Mouse (Mus musculus): Measurements from ENCODE around the gene Lrch1. TPM values are rescaled to one million over a fixed set of nuclear protein-coding genes. Genes with fewer than 3 reads are reported as not detected.

The Lrch1 gene
- total RNA-seq, 2 experiments from 2014 or later, result 3.0 to 4.4 TPM

- Histone ChIP-seq H3K27ac (peak overlapping the region; percentile 49), H3K4me3 (peak overlapping the region; percentile 41)
- intact Hi-C loops (cut with DNase I), result loop anchor here (5.0 kb wide), 1 partner anchor 34 kb away; the partner anchor contains the start of gene Lrch1
- DNase-seq, result no peak
- no peak for TF ChIP-seq CTCF (IDR thresholded peaks at IDR 0.05)
These were observed 34.1 kb downstream of the Lrch1 start for GRCm38 (mm10) chr14:74913381-74914230.

GRCm38 (mm10) chr14:74910363-74910762 lies 37.3 kb downstream of the Lrch1 start:
- TF ChIP-seq CTCF (IDR thresholded peaks at IDR 0.05), result no peak
- no peak overlapping the region for H3K4me3 ChIP-seq
- intact Hi-C loops (cut with DNase I), result loop anchor here (5.0 kb wide), 1 partner anchor 37 kb away; the partner anchor contains the start of gene Lrch1
- peak overlapping the region; percentile 76 for H3K27ac ChIP-seq
- DNase-seq, result peak; percentile 68

- no peak for TF ChIP-seq CTCF (IDR thresholded peaks at IDR 0.05)
- Histone ChIP-seq H3K27ac (peak overlapping the region; percentile 13; the same call in 1 of the 2 replicates), H3K4me3 (no peak overlapping the region)
- DNase-seq, result no peak
- intact Hi-C loops (cut with DNase I), result no loop called here
These were observed 38.7 kb downstream of the Lrch1 start for GRCm38 (mm10) chr14:74909021-74909420.

- intact Hi-C loops (cut with DNase I), result no loop called here
- DNase-seq, result no peak
- H3K27ac ChIP-seq, result no peak overlapping the region
- TF ChIP-seq CTCF (IDR thresholded peaks at IDR 0.05), result no peak
- no peak overlapping the region for H3K4me3 ChIP-seq
These were observed 39.4 kb downstream of the Lrch1 start for GRCm38 (mm10) chr14:74908250-74908649.

- TF ChIP-seq CTCF (IDR thresholded peaks at IDR 0.05), result no peak
- peak overlapping the region; percentile 40 for H3K27ac ChIP-seq
- intact Hi-C loops (cut with DNase I), result no loop called here
These were observed 40.0 kb downstream of the Lrch1 start for GRCm38 (mm10) chr14:74907706-74908105.

GRCm38 (mm10) chr14:74905990-74906389 lies 41.7 kb downstream of the Lrch1 start:
- H3K4me3 ChIP-seq, result no peak overlapping the region
- no peak overlapping the region for H3K27ac ChIP-seq
- no peak for DNase-seq
- intact Hi-C loops (cut with DNase I), result no loop called here
- TF ChIP-seq CTCF (IDR thresholded peaks at IDR 0.05), result no peak

More at GRCm38 (mm10) chr14:74907706-74908105, 40.0 kb downstream of the Lrch1 start:
- DNase-seq, result no peak
- no peak overlapping the region for H3K4me3 ChIP-seq

- intact Hi-C loops (cut with DNase I), result no loop called here
- DNase-seq, result no peak
- TF ChIP-seq CTCF (IDR thresholded peaks at IDR 0.05), result no peak
- Histone ChIP-seq H3K4me3 (no peak overlapping the region), H3K27ac (peak overlapping the region; percentile 24; the same call in 1 of the 2 replicates)
These were observed 43.2 kb downstream of the Lrch1 start for GRCm38 (mm10) chr14:74904442-74904841.

- intact Hi-C loops (cut with DNase I), result no loop called here
- no peak overlapping the region for H3K4me3 ChIP-seq
- peak; percentile 78 for DNase-seq
These were observed 44.6 kb downstream of the Lrch1 start for GRCm38 (mm10) chr14:74903047-74903446.

GRCm38 (mm10) chr14:74900705-74901369 lies 46.8 kb downstream of the Lrch1 start:
- Histone ChIP-seq H3K4me3 (no peak overlapping the region), H3K27ac (peak overlapping the region; percentile 73)
- TF ChIP-seq CTCF (IDR thresholded peaks at IDR 0.05), result no peak
- no peak for DNase-seq
- intact Hi-C loops (cut with DNase I), result no loop called here

More at GRCm38 (mm10) chr14:74903047-74903446, 44.6 kb downstream of the Lrch1 start:
- TF ChIP-seq CTCF (IDR thresholded peaks at IDR 0.05), result no peak
- H3K27ac ChIP-seq, result peak overlapping the region; percentile 67

- intact Hi-C loops (cut with DNase I), result no loop called here
- peak; percentile 56 for DNase-seq
- Histone ChIP-seq H3K27ac (peak overlapping the region; percentile 73), H3K4me3 (peak overlapping the region; percentile 24; the same call in 1 of the 2 replicates)
- no peak for TF ChIP-seq CTCF (IDR thresholded peaks at IDR 0.05)
These were observed 47.5 kb downstream of the Lrch1 start for GRCm38 (mm10) chr14:74899953-74900704.

- DNase-seq, result no peak
- TF ChIP-seq CTCF (IDR thresholded peaks at IDR 0.05), result no peak
- peak overlapping the region; percentile 73 for H3K27ac ChIP-seq
- intact Hi-C loops (cut with DNase I), result no loop called here
- no peak overlapping the region; the same call in 1 of the 2 replicates for H3K4me3 ChIP-seq
These were observed 48.7 kb downstream of the Lrch1 start for GRCm38 (mm10) chr14:74898939-74899338.

GRCm38 (mm10) chr14:74893693-74894092 lies 54.0 kb downstream of the Lrch1 start:
- no peak for DNase-seq
- no peak overlapping the region for H3K27ac ChIP-seq
- intact Hi-C loops (cut with DNase I), result no loop called here
- no peak overlapping the region for H3K4me3 ChIP-seq
- no peak for TF ChIP-seq CTCF (IDR thresholded peaks at IDR 0.05)

Data from gastrocnemius, adult 2 months (tissue).